13 mouse cellular contexts compared by ENCODE assay signal in genomic region chr1:154223807-154224207, GRCm38 (mm10). TPM values are rescaled to one million over a fixed set of nuclear protein-coding genes. Genes with fewer than 3 reads are reported as not detected.
DNase-seq lines count a peak whose midpoint lies in the region; ATAC-seq and TF ChIP-seq lines count a peak whose summit lies in the region.
"Had no signal": no experiment of that assay in that cellular context is flagged by ENCODE, and none has a peak within 500 bp of the region (broad histone marks: within the 10 kb centered on the region; RNA-seq: fewer than 3 reads in every experiment).

No protein-coding gene starts in this region.

- H3K9me3 ChIP-seq in intestine, postnatal 0 days (ENCODE audit: control insufficient read depth), result no peaks in the 10 kb centered on the region
- no peaks in the 10 kb centered on the region for H3K9me3 ChIP-seq in intestine, embryonic 15.5 days
- H3K9me3 ChIP-seq in hindbrain, embryonic 14.5 days (ENCODE audit: control insufficient read depth, low read length), result no peaks in the 10 kb centered on the region
- H3K9me3 ChIP-seq: limb, embryonic 13.5 days had no signal

- intact Hi-C loops in gastrocnemius, adult 2 months (cut with DNase I), result no loop called here

- no peak for ATAC-seq in intestine, postnatal 0 days
- ATAC-seq in intestine, embryonic 15.5 days, result no peak
- peak; percentile 75 for ATAC-seq in hindbrain, embryonic 14.5 days (ENCODE audit: low FRiP score)
- 0 out of 2 replicates have a peak, but pooled peaks have one; percentile 33 for ATAC-seq in megakaryocyte, adult 5-6 weeks (ENCODE audit: poor library complexity, severe bottlenecking)

- WGBS in intestine, postnatal 0 days, result 50% methylated on average over 1 of the region's 1 CpGs
- 60% methylated on average over 1 of the region's 1 CpGs for WGBS in intestine, embryonic 15.5 days
- 4% methylated on average over 1 of the region's 1 CpGs for WGBS in hindbrain, embryonic 14.5 days

- no peaks in the 10 kb centered on the region for H3K4me1 ChIP-seq in intestine, postnatal 0 days (replicated peaks; ENCODE audit: control insufficient read depth, insufficient read depth, low read length)
- H3K4me1 ChIP-seq in intestine, embryonic 15.5 days (replicated peaks), result no peaks in the 10 kb centered on the region
- H3K4me1 ChIP-seq in hindbrain, embryonic 14.5 days (replicated peaks; ENCODE audit: control insufficient read depth, insufficient read depth, low read length), result no peaks in the 10 kb centered on the region
- H3K4me1 ChIP-seq: limb, embryonic 13.5 days had no signal

- no peak overlapping the region for H3K9ac ChIP-seq in intestine, postnatal 0 days (ENCODE audit: low read depth, low read length)
- no peak overlapping the region for H3K9ac ChIP-seq in intestine, embryonic 15.5 days
- no peak overlapping the region for H3K9ac ChIP-seq in hindbrain, embryonic 14.5 days
- H3K9ac ChIP-seq: limb, embryonic 13.5 days had no signal

- peak; percentile 11; the same call in 1 of the 2 replicates for TF ChIP-seq CTCF in intestine, postnatal 0 days (IDR thresholded peaks at IDR 0.05; ENCODE audit: low read depth)
- TF ChIP-seq CTCF in gastrocnemius, adult 2 months (IDR thresholded peaks at IDR 0.05), result no peak

- peak; percentile 34 for DNase-seq in hindbrain, embryonic 14.5 days (ENCODE audit: low spot score)
- DNase-seq in right cerebral cortex, postnatal 14 days, result peak; percentile 17
- no peak for DNase-seq in gastrocnemius, adult 2 months
- no peak for DNase-seq in urinary bladder, adult 2 months (ENCODE audit: low spot score)
- no peak for DNase-seq in MN1 (ENCODE audit: low spot score)
- DNase-seq: thymus, postnatal 25 days had no signal

- no peaks in the 10 kb centered on the region for H3K36me3 ChIP-seq in intestine, postnatal 0 days (ENCODE audit: control insufficient read depth, insufficient read depth)
- H3K36me3 ChIP-seq in intestine, embryonic 15.5 days, result no peaks in the 10 kb centered on the region
- no peaks in the 10 kb centered on the region for H3K36me3 ChIP-seq in hindbrain, embryonic 14.5 days (replicated peaks; ENCODE audit: control insufficient read depth, insufficient read depth)
- H3K36me3 ChIP-seq: limb, embryonic 13.5 days had no signal

- no peak overlapping the region for H3K4me3 ChIP-seq in intestine, postnatal 0 days (ENCODE audit: low read depth, low read length)
- H3K4me3 ChIP-seq in intestine, embryonic 15.5 days (replicated peaks), result no peak overlapping the region
- no peak overlapping the region for H3K4me3 ChIP-seq in hindbrain, embryonic 14.5 days (replicated peaks; ENCODE audit: low read length)
- no peak overlapping the region for H3K4me3 ChIP-seq in gastrocnemius, adult 2 months
- H3K4me3 ChIP-seq: limb, embryonic 13.5 days had no signal

- H3K27me3 ChIP-seq in intestine, postnatal 0 days (replicated peaks; ENCODE audit: control insufficient read depth, insufficient read depth, low read length), result no peaks in the 10 kb centered on the region
- no peaks in the 10 kb centered on the region for H3K27me3 ChIP-seq in intestine, embryonic 15.5 days (replicated peaks)
- H3K27me3 ChIP-seq in hindbrain, embryonic 14.5 days (ENCODE audit: control insufficient read depth, insufficient read depth, low read length), result no peaks in the 10 kb centered on the region
- H3K27me3 ChIP-seq: limb, embryonic 13.5 days had no signal

- H3K27ac ChIP-seq in intestine, postnatal 0 days (ENCODE audit: low read depth, low read length), result no peak overlapping the region
- no peak overlapping the region for H3K27ac ChIP-seq in intestine, embryonic 15.5 days
- H3K27ac ChIP-seq in hindbrain, embryonic 14.5 days, result no peak overlapping the region
- H3K27ac ChIP-seq in gastrocnemius, adult 2 months, result no peak overlapping the region
- H3K27ac ChIP-seq: limb, embryonic 13.5 days had no signal

- no peak overlapping the region for H3K4me2 ChIP-seq in intestine, postnatal 0 days (replicated peaks; ENCODE audit: low read depth)
- no peak overlapping the region for H3K4me2 ChIP-seq in intestine, embryonic 15.5 days (replicated peaks)
- H3K4me2 ChIP-seq in hindbrain, embryonic 14.5 days (replicated peaks), result no peak overlapping the region
- H3K4me2 ChIP-seq: limb, embryonic 13.5 days had no signal

RNA-seq across cellular contexts. Expression of gene Zfp648, which starts 22.8 kb away (rescaled TPM):
- not detected in 2 replicates for polyA plus RNA-seq in intestine, postnatal 0 days (2015; fragmentation: Nextera tagmentation; extraction: Ambion mirVana)
- polyA plus RNA-seq in intestine, embryonic 15.5 days (2015; fragmentation: Nextera tagmentation; extraction: Ambion mirVana), result not detected in 2 replicates
- 1.2 and 1.4 TPM in 2 replicates for polyA plus RNA-seq in hindbrain, embryonic 14.5 days (2014; fragmentation: Nextera tagmentation; extraction: Ambion mirVana)
- not detected in 2 replicates for total RNA-seq in megakaryocyte, adult 5-6 weeks (2015)
- total RNA-seq in megakaryocyte, adult 5-6 weeks (2017), result not detected in 2 replicates
- not detected for total RNA-seq in gastrocnemius, adult 2 months (2021)
- polyA plus RNA-seq in urinary bladder, adult 2 months (2012; rRNA removed), result not detected in 2 replicates
- total RNA-seq: common myeloid progenitor, adult 5-6 weeks; gastrocnemius, adult 8-10 months had no signal
- polyA plus RNA-seq: small intestine, adult 2 months had no signal

Comparison
In these comparisons a context has a peak if more than half of its experiments do, and no peak if none do; other contexts are left out.
1. ATAC-seq: peak in hindbrain, embryonic 14.5 days (single experiment) and megakaryocyte, adult 5-6 weeks (single experiment); none in intestine, postnatal 0 days (single experiment) and intestine, embryonic 15.5 days (single experiment).
2. DNase-seq: peak in hindbrain, embryonic 14.5 days (single experiment) and right cerebral cortex, postnatal 14 days (single experiment); none in gastrocnemius, adult 2 months (single experiment), urinary bladder, adult 2 months (single experiment) and MN1 (single experiment).